ENCODE assay signal across 18 mouse cellular contexts in the genomic region with DNA sequence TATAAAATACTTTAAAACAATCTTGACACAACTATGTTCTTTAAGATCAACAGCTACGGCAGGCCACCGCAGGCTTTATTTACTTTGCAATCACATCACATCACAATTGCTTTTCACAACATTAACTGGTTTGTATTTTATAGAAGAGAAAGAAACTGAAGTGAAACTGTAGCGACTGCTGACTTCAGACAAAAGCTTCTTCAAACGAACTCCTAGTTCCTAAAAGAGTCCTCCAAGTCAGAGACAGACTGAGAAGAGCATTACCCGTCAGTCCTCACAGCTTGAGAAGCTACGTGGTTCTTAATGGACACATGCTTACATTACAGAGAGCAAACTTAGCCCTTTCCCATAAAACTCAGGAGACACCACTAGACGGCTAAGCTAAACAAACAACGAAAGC. TPM values are rescaled to one million over a fixed set of nuclear protein-coding genes. Genes with fewer than 3 reads are reported as not detected.
DNase-seq lines count a peak whose midpoint lies in the region; ATAC-seq and TF ChIP-seq lines count a peak whose summit lies in the region.
"Had no signal": no experiment of that assay in that cellular context is flagged by ENCODE, and none has a peak within 500 bp of the region (broad histone marks: within the 10 kb centered on the region; RNA-seq: fewer than 3 reads in every experiment).

No protein-coding gene starts in this region.

- no peak for ATAC-seq in heart, embryonic 12.5 days (ENCODE audit: insufficient number of reproducible peaks, low FRiP score)
- ATAC-seq in lung, embryonic 14.5 days (ENCODE audit: insufficient read depth) = no peak
- no peak for ATAC-seq in intestine, embryonic 15.5 days
- no peak for ATAC-seq in stomach, embryonic 14.5 days (ENCODE audit: insufficient number of reproducible peaks, insufficient read depth, low FRiP score, low read depth)
- no peak for ATAC-seq in midbrain, embryonic 11.5 days (ENCODE audit: low FRiP score)

- 67% methylated on average over 8 of the region's 8 CpGs for WGBS in heart, embryonic 10.5 days
- WGBS in heart, embryonic 12.5 days = 72% methylated on average over 8 of the region's 8 CpGs
- WGBS in lung, embryonic 14.5 days = 14% methylated on average over 8 of the region's 8 CpGs
- 27% methylated on average over 8 of the region's 8 CpGs for WGBS in intestine, embryonic 15.5 days
- 19% methylated on average over 8 of the region's 8 CpGs for WGBS in stomach, embryonic 14.5 days
- WGBS in midbrain, embryonic 11.5 days = 66% methylated on average over 8 of the region's 8 CpGs

- peaks cover 11% of the 10 kb centered on the region for H3K36me3 ChIP-seq in heart, embryonic 10.5 days
- H3K36me3 ChIP-seq in heart, embryonic 12.5 days = peaks cover 3% of the 10 kb centered on the region
- no peaks in the 10 kb centered on the region for H3K36me3 ChIP-seq in lung, embryonic 14.5 days (ENCODE audit: insufficient read depth)
- no peaks in the 10 kb centered on the region for H3K36me3 ChIP-seq in intestine, embryonic 15.5 days
- peaks cover 4% of the 10 kb centered on the region; the same call in 1 of the 2 replicates for H3K36me3 ChIP-seq in stomach, embryonic 14.5 days (ENCODE audit: control insufficient read depth, insufficient read depth, low read length)
- no peaks in the 10 kb centered on the region for H3K36me3 ChIP-seq in midbrain, embryonic 11.5 days (ENCODE audit: control insufficient read depth, insufficient read depth, low read length)
- H3K36me3 ChIP-seq: liver, embryonic 15.5 days had no signal

- H3K4me1 ChIP-seq in heart, embryonic 10.5 days = peaks cover 30% of the 10 kb centered on the region
- H3K4me1 ChIP-seq in heart, embryonic 12.5 days (replicated peaks) = peaks cover 28% of the 10 kb centered on the region
- H3K4me1 ChIP-seq in lung, embryonic 14.5 days (ENCODE audit: insufficient read depth) = no peaks in the 10 kb centered on the region
- 0 out of 2 replicates have a peak, but pooled peaks cover 6% of the 10 kb centered on the region for H3K4me1 ChIP-seq in intestine, embryonic 15.5 days (replicated peaks)
- peaks cover 15% of the 10 kb centered on the region for H3K4me1 ChIP-seq in stomach, embryonic 14.5 days (ENCODE audit: control insufficient read depth, insufficient read depth, low read length)
- no peaks in the 10 kb centered on the region for H3K4me1 ChIP-seq in midbrain, embryonic 11.5 days (ENCODE audit: control insufficient read depth, insufficient read depth, low read length)
- H3K4me1 ChIP-seq: midbrain, embryonic 12.5 days had no signal

- no peak for DNase-seq in heart, embryonic 10.5 days (ENCODE audit: low spot score)
- DNase-seq in lung, embryonic 14.5 days = no peak
- DNase-seq in lung, adult 18-20 months = no peak
- DNase-seq in c-Kit-positive CD71-positive TER-119-positive erythroid progenitor cells, embryonic 14.5 days (ENCODE audit: low spot score) = no peak
- DNase-seq in midbrain, embryonic 11.5 days (ENCODE audit: low spot score, missing footprints) = no peak
- DNase-seq: B cell, adult 2 months; cerebellum, adult 2 months; heart, postnatal 4 days; kidney, postnatal 14 days; right cerebral cortex, postnatal 14 days; thymus, adult 2 months had no signal

- no peak overlapping the region for H3K4me3 ChIP-seq in heart, embryonic 10.5 days
- H3K4me3 ChIP-seq in heart, embryonic 12.5 days = no peak overlapping the region
- no peak overlapping the region for H3K4me3 ChIP-seq in lung, embryonic 14.5 days (ENCODE audit: low read depth, low read length)
- no peak overlapping the region for H3K4me3 ChIP-seq in intestine, embryonic 15.5 days (replicated peaks)
- no peak overlapping the region for H3K4me3 ChIP-seq in stomach, embryonic 14.5 days (ENCODE audit: low read depth, low read length)
- H3K4me3 ChIP-seq in midbrain, embryonic 11.5 days (ENCODE audit: low read depth, low read length) = no peak overlapping the region
- H3K4me3 ChIP-seq: embryonic facial prominence, embryonic 15.5 days; forebrain, embryonic 12.5 days; liver, embryonic 15.5 days; midbrain, embryonic 12.5 days had no signal

- H3K4me2 ChIP-seq in heart, embryonic 12.5 days = no peak overlapping the region
- peak overlapping the region; percentile 35 for H3K4me2 ChIP-seq in lung, embryonic 14.5 days
- H3K4me2 ChIP-seq in intestine, embryonic 15.5 days (replicated peaks) = peak overlapping the region; percentile 43
- H3K4me2 ChIP-seq in stomach, embryonic 14.5 days (replicated peaks; ENCODE audit: low read depth, low read length) = 0 out of 2 replicates have a peak overlapping the region, but pooled peaks have one; percentile 2
- no peak overlapping the region for H3K4me2 ChIP-seq in midbrain, embryonic 11.5 days
- H3K4me2 ChIP-seq: embryonic facial prominence, embryonic 15.5 days; forebrain, embryonic 12.5 days; liver, embryonic 15.5 days; midbrain, embryonic 12.5 days had no signal

- peak overlapping the region; percentile 42 for H3K27ac ChIP-seq in heart, embryonic 10.5 days
- H3K27ac ChIP-seq in heart, embryonic 12.5 days (ENCODE audit: poor library complexity, severe bottlenecking) = no peak overlapping the region
- peak overlapping the region; percentile 39; the same call in 1 of the 2 replicates for H3K27ac ChIP-seq in lung, embryonic 14.5 days (ENCODE audit: low read depth)
- H3K27ac ChIP-seq in intestine, embryonic 15.5 days = peak overlapping the region; percentile 29; the same call in 1 of the 2 replicates
- H3K27ac ChIP-seq in stomach, embryonic 14.5 days (ENCODE audit: low read length) = peak overlapping the region; percentile 64
- H3K27ac ChIP-seq in midbrain, embryonic 11.5 days (ENCODE audit: low read depth, low read length) = no peak overlapping the region
- H3K27ac ChIP-seq: embryonic facial prominence, embryonic 15.5 days; forebrain, embryonic 12.5 days; liver, embryonic 15.5 days; midbrain, embryonic 12.5 days had no signal

- TF ChIP-seq CTCF in lung, embryonic 14.5 days (IDR thresholded peaks at IDR 0.05; ENCODE audit: low read depth) = no peak

- H3K27me3 ChIP-seq in heart, embryonic 10.5 days (ENCODE audit: insufficient read depth, poor library complexity, severe bottlenecking) = no peaks in the 10 kb centered on the region
- no peaks in the 10 kb centered on the region for H3K27me3 ChIP-seq in heart, embryonic 12.5 days (replicated peaks)
- H3K27me3 ChIP-seq in lung, embryonic 14.5 days (ENCODE audit: insufficient read depth, low read length) = no peaks in the 10 kb centered on the region
- H3K27me3 ChIP-seq in intestine, embryonic 15.5 days (replicated peaks) = no peaks in the 10 kb centered on the region
- no peaks in the 10 kb centered on the region for H3K27me3 ChIP-seq in stomach, embryonic 14.5 days (ENCODE audit: control insufficient read depth, insufficient read depth, low read length)
- no peaks in the 10 kb centered on the region for H3K27me3 ChIP-seq in midbrain, embryonic 11.5 days (ENCODE audit: control insufficient read depth, insufficient read depth, low read length)
- H3K27me3 ChIP-seq: embryonic facial prominence, embryonic 15.5 days; forebrain, embryonic 12.5 days; liver, embryonic 15.5 days; midbrain, embryonic 12.5 days had no signal

- H3K9ac ChIP-seq in heart, embryonic 12.5 days = no peak overlapping the region
- H3K9ac ChIP-seq in lung, embryonic 14.5 days = no peak overlapping the region
- H3K9ac ChIP-seq in intestine, embryonic 15.5 days = no peak overlapping the region
- no peak overlapping the region for H3K9ac ChIP-seq in stomach, embryonic 14.5 days (replicated peaks; ENCODE audit: low read depth, low read length)
- no peak overlapping the region for H3K9ac ChIP-seq in midbrain, embryonic 11.5 days (ENCODE audit: low read length)
- H3K9ac ChIP-seq: embryonic facial prominence, embryonic 15.5 days; forebrain, embryonic 12.5 days; liver, embryonic 15.5 days; midbrain, embryonic 12.5 days had no signal

- no peaks in the 10 kb centered on the region for H3K9me3 ChIP-seq in heart, embryonic 10.5 days
- H3K9me3 ChIP-seq in heart, embryonic 12.5 days (replicated peaks) = no peaks in the 10 kb centered on the region
- no peaks in the 10 kb centered on the region for H3K9me3 ChIP-seq in lung, embryonic 14.5 days (ENCODE audit: low read depth, low read length)
- no peaks in the 10 kb centered on the region for H3K9me3 ChIP-seq in intestine, embryonic 15.5 days
- H3K9me3 ChIP-seq in stomach, embryonic 14.5 days (ENCODE audit: control insufficient read depth, low read depth, low read length) = no peaks in the 10 kb centered on the region
- no peaks in the 10 kb centered on the region for H3K9me3 ChIP-seq in midbrain, embryonic 11.5 days (ENCODE audit: control insufficient read depth, low read length)
- H3K9me3 ChIP-seq: embryonic facial prominence, embryonic 15.5 days; forebrain, embryonic 12.5 days; liver, embryonic 15.5 days; midbrain, embryonic 12.5 days had no signal

RNA-seq across cellular contexts. Expression of a gene that starts 48.4 kb away (rescaled TPM):
- polyA plus RNA-seq in heart, embryonic 10.5 days (2016; fragmentation: Nextera tagmentation; extraction: Ambion mirVana) = 205 and 235 TPM in 2 replicates
- polyA plus RNA-seq in heart, embryonic 12.5 days (2016; fragmentation: Nextera tagmentation; extraction: Ambion mirVana) = 414 and 424 TPM in 2 replicates
- 43.8 and 45.5 TPM in 2 replicates for polyA plus RNA-seq in lung, embryonic 14.5 days (2014; fragmentation: Nextera tagmentation; extraction: Ambion mirVana)
- 33.8 and 36.1 TPM in 2 replicates for polyA plus RNA-seq in intestine, embryonic 15.5 days (2015; fragmentation: Nextera tagmentation; extraction: Ambion mirVana)
- 36.7 and 40.0 TPM in 2 replicates for polyA plus RNA-seq in stomach, embryonic 14.5 days (2014; fragmentation: Nextera tagmentation; extraction: Ambion mirVana)
- 43.4 and 45.8 TPM in 2 replicates for polyA plus RNA-seq in midbrain, embryonic 11.5 days (2014; fragmentation: Nextera tagmentation; extraction: Ambion mirVana)

Comparison
In these comparisons a context has a peak if more than half of its experiments do, and no peak if none do; other contexts are left out.
1. H3K27ac ChIP-seq: peak in heart, embryonic 10.5 days (single experiment), lung, embryonic 14.5 days (single experiment), intestine, embryonic 15.5 days (single experiment) and stomach, embryonic 14.5 days (single experiment); none in heart, embryonic 12.5 days (single experiment) and midbrain, embryonic 11.5 days (single experiment).
2. H3K4me2 ChIP-seq: peak in lung, embryonic 14.5 days (single experiment), intestine, embryonic 15.5 days (single experiment) and stomach, embryonic 14.5 days (single experiment); none in heart, embryonic 12.5 days (single experiment) and midbrain, embryonic 11.5 days (single experiment).